Mouse (Mus musculus) cerebral cortex, adult 2 months (tissue): ENCODE data around the gene Ube2j2.

ENCODE experiments used
- WGBS: fragments of 180-500 bp; shearing (Covaris S2); methylation state at CpG from one replicate; pipeline ENCODE4 v1.1.7; 2018; 5-methylcytosine and 5-hydroxymethylcytosine counted together

The Ube2j2 gene

DNA sequence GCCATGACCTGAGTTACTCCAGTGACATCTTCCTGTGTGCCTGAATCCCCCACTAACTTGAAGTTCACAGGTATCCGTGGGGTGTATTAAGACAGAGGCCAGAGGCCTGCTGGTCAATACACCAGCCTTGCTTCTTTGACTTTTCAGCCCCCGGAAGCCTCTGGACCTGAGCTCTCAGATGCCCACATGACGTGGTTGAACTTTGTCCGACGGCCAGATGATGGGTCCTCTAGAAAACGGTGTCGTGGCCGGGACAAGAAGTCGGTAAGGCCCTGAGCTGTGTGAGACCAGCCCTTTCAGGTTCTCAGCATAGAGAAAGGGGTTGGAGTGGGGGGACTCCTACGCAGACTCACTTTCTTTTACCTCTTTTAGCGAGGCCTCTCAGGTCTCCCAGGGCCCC, 20.8 kb downstream of the Ube2j2 start:
- 91% methylated on average over 11 of the region's 11 CpGs for WGBS

DNA sequence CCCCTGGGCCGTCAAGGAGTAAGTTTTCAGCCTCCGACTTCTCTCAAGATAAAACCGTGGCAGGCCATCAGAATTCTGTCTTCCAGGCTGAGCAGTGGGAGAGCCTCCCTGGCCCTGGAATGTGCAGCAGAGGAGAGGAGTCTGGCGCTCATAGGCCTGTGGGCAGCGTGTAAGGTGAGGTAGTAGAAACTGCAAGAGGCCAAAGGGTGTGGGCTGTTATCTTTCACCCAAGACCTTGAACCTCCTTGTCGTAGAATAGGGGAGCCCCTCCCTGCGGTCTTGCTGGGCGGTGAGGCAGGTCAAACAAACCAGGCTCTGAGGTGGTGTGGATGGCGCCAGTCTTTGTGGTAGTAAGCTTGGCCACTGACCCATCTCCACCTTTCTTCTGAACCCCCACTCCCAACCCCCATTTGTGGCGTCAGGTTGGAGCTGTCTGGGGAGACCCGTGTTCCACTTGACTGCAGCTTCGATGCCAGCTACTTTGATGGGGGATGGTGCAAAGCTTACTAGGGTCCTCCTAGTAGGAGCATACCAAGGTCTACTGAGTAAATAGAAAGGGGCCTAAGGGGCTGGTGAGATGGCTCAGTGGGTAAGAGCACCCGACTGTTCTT, 25.5 kb downstream of the Ube2j2 start:
- 90% methylated on average over 13 of the region's 13 CpGs for WGBS

DNA sequence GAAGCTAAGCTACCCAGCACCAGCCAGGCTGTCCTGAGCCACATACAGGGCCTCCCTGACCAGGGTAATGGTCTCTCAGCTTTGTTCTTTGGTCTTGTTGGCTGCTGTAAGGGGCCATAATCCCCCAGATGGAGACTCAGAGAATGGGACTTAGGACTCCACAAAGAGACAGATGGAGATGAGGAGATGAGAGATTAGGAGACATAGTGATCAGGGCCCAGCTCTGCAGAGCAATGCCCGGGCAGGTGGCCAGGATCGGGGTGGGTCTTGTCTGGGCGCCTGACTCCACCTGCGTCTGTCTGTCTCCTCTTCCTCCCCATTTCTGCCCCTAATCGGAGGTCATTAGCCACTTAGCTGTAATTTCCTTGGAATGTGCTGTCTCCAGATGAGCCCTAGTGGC, 26.7 kb downstream of the Ube2j2 start:
- WGBS = 85% methylated on average over 5 of the region's 5 CpGs

DNA sequence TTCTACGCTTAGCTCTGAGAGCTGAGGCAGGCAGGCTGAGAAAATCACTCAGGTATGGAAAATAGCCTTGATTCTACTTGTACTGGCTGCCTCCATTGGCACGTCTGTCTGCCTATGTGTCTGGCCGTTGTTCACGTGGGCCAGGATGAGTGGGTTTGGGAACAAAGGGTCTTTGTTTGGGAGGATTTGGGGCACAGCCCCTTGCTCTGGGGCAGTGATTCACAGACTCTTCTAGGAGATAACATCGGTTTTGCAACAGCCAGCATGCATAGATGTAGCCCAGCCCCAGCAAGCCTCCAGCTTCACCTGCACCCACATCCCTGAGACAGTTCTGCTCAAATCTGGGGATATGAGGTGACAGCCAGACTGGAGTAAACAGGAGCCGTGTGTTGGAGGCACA, 29.0 kb downstream of the Ube2j2 start:
- 67% methylated on average over 6 of the region's 6 CpGs for WGBS

DNA sequence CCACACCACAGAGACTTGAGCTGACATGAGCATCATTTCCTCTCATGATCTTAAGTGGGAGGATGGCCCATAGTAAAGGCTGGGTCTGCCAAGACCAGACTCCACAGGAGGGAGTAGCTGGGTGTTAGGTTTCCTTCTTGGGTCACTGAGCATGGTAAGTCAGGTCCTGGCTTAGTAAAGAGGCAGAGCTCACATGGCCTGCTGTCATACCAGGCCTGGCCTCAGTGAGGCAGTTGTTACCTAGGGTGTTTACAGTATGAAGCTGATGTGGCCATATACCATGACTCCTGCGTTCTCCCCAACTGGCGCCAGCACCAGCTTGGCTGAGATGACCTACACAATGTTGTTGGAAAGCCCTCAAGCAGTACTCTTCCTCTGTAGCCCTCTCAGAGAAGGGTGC, 29.6 kb downstream of the Ube2j2 start:
- WGBS = 79% methylated on average over 2 of the region's 2 CpGs

DNA sequence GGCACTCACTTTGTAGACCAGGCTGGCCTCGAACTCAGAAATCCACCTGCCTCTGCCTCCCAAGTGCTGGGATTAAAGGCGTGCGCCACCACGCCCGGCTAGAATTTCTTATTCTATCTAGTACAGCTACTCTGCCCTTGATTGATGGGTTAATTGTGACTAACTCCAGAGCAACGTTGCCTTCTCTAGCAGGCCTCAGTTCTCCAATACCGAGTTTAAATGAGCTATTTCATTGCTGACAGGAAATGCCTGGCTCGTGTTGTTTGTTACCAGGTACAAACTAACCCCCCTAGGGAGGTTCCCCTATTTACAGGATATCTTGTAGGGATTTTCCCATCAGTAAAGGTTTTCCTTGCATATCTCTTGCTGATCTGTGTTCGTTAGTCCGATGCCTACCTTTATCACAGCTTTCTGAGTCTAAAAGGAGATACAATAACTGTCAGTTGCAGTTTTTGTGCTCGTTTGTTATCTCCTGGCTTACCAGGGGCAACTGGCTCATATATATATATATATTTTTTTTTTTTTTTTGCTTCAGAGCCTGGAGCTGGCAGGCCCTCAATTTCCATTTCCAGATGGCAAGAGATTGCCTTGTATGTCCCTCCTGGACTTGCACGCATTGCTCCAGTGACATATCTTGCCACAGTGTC, 37.9 kb downstream of the Ube2j2 start:
- 70% methylated on average over 12 of the region's 12 CpGs for WGBS

DNA sequence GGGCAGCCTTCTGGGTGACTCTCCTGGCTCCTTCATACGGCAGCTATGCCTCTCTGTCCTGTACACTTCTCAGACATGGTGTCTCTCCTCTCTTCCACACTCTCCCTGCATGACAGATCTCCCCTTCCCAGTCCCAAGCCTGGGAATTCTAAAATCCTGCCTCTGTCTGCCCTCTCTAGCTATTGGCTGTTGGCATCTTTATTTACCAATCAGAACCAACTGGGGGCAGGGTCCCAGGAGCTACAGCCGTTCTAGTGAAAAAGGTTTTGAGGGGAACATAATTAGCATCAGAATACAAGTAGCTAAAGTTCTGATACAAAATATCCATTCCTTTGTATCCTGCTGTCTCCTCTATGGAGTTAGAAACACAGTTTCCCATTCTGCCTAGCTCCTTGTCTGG, 40.2 kb downstream of the Ube2j2 start:
- 25% methylated on average over 2 of the region's 2 CpGs for WGBS

DNA sequence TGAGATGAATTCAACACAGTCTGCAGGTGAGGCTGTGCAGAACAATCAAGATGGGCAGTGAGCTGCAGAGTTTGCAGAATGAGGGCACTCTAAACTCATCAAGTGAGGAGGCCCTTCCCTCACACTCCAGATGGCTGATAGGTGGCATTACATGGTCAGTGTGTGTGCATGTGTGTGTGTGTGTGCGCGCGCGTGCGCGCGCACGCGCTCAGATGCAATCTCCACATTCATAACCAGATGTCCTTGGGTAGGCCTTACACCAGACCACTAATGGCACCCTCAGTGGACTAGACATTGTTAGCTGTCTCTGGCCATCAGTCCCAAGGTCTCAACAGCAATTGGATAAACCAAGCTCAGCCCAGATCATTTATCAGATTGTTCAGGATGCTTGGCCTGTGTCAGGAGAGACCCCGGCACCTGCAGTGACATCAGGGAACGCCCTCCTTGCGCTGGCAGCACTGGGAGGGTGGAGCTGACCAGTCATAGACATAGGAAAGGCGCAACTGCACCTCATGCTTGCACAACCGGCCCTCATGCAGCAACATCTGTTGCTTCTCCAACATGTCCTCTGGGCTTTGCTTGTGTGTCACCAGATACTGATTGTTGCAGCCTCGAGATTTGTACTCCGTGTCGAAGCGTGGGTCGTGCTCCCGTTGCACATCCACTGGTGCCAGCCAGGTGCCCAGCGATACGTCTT, 47.7 kb downstream of the Ube2j2 start:
- 78% methylated on average over 22 of the region's 22 CpGs for WGBS

DNA sequence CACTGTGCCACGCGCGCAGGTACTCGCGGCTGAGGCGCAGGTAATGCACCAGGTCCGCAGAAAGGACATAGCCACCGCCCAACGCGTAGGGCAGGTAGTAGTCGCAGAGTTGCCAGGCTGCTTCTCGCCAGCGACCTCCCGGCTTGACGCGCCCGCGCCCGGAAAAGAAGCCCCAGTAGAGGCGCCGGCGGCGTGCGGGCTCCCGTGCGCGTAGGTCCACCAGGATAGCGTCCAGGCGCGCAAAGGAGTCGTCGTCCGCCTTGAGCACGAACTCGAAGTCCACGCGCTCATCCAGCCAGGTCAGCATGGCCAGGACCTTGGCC, 48.2 kb downstream of the Ube2j2 start:
- WGBS = 15% methylated on average over 37 of the region's 37 CpGs

DNA sequence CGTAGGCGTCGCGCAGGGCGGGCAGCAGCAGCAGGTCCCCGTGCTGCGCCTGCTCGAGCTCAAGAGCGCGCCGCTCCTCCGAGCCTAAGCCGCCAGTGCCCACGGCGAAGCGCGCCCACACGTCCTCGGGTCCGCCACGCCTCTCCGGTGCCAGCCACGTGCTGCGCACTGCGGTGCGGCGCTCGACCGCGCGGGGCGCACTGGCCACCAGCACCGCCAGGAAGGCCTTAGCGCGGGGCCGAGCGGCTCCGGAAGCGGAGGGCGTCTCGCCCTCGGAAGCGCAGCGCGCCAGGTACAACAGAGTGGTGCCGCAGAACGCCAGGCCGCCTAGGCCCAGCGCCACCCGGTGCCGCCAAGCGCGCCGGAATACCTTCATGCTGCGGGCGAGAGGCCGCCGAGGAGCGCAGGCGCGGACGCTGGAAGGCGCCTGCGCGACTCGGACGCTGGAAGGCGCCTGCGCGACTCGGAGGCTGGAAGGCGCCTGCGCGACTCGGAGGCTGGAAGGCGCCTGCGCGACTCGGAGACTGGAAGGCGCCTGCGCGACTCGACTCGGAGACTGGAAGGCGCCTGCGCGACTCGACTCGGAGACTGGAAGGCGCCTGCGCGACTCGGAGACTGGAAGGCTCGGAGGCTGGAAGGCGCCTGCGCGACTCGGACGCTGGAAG, 48.7 kb downstream of the Ube2j2 start, which contains the start of the genes B3galt6 and Sdf4:
Gene B3galt6, minus strand, starts transcription at position 409 of the 665 bp plus-strand sequence.
Gene Sdf4, plus strand, starts transcription at position 632 of the 665 bp plus-strand sequence.
- under 1% methylated on average over 99 of the region's 99 CpGs for WGBS

DNA sequence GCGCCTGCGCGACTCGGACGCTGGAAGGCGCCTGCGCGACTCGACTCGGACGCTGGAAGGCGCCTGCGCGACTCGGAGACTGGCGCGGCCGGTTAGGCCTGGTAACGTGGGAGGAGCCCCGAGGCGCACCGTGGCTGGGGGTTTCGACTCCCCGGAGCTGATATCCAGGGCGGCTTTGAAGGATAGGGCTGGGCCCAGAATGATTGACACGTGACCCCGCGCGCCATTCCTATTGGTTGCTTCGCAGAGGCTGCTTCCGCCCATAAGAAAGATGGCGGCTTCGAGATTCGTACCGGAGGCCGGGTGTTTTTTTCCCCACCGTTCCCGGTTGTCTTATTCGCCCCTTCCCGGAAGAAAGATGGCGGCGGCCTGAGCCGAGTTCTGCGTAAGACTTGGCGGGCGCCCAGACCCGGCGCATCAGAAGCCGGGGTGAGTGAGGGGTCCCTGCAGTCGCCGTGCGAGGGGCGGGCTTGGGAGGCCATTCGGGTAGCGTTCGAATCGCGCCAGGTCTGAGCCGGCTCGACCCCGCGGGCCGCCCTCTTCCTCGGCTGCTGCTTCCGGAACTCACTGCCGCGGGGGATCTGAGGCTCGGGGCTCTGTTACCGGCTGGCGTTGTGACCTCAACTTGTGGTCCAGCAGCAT, 49.4 kb downstream of the Ube2j2 start:
- WGBS = under 1% methylated on average over 70 of the region's 70 CpGs

DNA sequence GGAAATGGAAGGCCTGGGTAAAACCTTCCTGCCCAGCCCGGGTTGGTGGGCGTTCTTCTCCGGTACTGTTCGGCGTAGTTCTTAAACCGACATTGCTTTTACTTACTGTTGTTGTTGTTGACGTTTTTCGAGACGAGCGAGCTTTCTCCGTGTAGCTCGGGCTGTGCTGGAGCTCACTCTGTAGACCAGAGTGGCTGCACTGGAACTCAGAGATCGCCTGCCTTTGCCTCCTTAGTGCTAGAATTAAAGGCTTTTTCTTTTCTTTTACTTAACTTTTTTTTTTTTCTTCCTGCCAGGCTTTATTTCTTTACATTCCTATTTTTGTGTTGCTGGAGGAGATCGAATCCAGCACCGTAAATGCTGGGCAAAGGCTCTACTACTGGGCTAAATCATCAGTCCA, 50.0 kb downstream of the Ube2j2 start:
- WGBS = 2% methylated on average over 15 of the region's 15 CpGs

DNA sequence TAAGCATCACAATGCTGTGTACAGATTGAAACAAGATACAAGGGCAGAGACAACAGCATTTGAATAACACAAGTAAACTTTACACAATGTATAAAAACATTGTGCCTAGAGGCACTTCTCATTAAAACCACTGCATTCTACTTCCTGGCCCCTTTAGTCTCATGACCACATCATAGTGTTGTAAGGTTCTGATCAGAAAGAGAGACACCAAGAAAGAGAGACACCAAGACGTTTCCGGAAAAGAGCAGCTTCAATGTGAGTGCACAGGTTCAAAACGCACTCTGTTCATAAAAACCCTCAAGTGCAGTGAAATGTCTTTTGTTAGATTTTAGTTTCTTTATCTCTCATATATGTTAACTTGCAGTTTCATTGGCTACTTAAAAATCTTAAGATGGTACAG, 60.5 kb downstream of the Ube2j2 start:
- 93% methylated on average over 3 of the region's 3 CpGs for whole genome bisulfite sequencing

DNA sequence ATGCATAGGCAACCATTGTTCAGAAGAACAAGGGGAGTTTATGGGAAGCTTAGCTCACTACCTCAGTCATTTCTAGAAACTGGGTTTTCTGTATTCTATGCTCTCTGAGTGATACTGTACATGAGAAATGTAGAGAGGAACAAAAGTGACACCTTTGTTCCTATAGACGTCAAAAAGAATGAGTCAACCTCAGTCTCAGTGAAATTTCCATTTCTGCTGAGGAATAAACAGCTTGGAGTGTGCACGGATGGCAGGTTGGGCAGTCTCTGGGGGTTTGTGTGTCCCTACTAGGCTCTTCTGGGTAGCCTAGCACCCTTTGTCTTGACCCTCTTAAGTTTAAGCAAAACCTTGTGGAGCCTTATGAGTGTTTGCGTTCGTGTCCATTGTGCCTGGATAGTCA, 64.7 kb downstream of the Ube2j2 start:
- 81% methylated on average over 4 of the region's 4 CpGs for WGBS
